Mouse (Mus musculus): ENCODE results near the gene CT030661.1. TPM values are rescaled to one million over a fixed set of nuclear protein-coding genes. Genes with fewer than 3 reads are reported as not detected.
"Not testable (repeated sequence)": the region's sequence is repeated elsewhere in the genome, so short reads cannot be mapped to it uniquely, and the experiment has no call there.

Gene CT030661.1
- 12.4 and 12.5 TPM in 2 replicates for polyA plus RNA-seq (2015; fragmentation: Nextera tagmentation; extraction: Ambion mirVana)

- H3K9me3 ChIP-seq, H3K36me3 ChIP-seq, H3K27me3 ChIP-seq, H3K4me1 ChIP-seq: not testable (repeated sequence)
- Histone ChIP-seq H3K4me3 (peak within 1 kb of the TSS; percentile 64), H3K9ac (peak within 1 kb of the TSS; percentile 74), H3K4me2 (replicated peaks) (peak within 1 kb of the TSS; percentile 62), H3K27ac (peak within 1 kb of the TSS; percentile 58)
- under 1% methylated on average over 20 of the region's 20 CpGs for WGBS
- ATAC-seq (ENCODE audit: low FRiP score, low read depth) = peak; percentile 99
Observed at GRCm38 (mm10) chr17:22314730-22315226, at the start of gene CT030661.1. TSS of gene CT030661.1 (minus strand) at chr17:22314837.

GRCm38 (mm10) chr17:22363895-22364294 is 49.3 kb upstream of the CT030661.1 start:
- Histone ChIP-seq H3K27me3 (no peaks in the 10 kb centered on the region), H3K9me3 (peaks cover 15% of the 10 kb centered on the region), H3K36me3 (peaks cover 20% of the 10 kb centered on the region), H3K4me2 (replicated peaks) (no peak overlapping the region), H3K9ac (no peak overlapping the region), H3K4me3 (no peak overlapping the region), H3K4me1 (peaks cover 15% of the 10 kb centered on the region), H3K27ac (no peak overlapping the region)
- WGBS = 91% methylated on average over 3 of the region's 3 CpGs
- ATAC-seq (ENCODE audit: low FRiP score, low read depth) = no peak

- Histone ChIP-seq H3K9ac (peak within 1 kb of the TSS; percentile 75), H3K4me3 (peak within 1 kb of the TSS; percentile 57), H3K27ac (peak within 1 kb of the TSS; percentile 48; the same call in 1 of the 2 replicates), H3K36me3 (peaks cover 25% of the 10 kb centered on the region), H3K4me1 (peaks cover 15% of the 10 kb centered on the region), H3K4me2 (replicated peaks) (peak within 1 kb of the TSS; percentile 68)
- WGBS = under 1% methylated on average over 31 of the region's 43 CpGs
- ATAC-seq (ENCODE audit: low FRiP score, low read depth) = peak; percentile 98
- not testable (repeated sequence) for H3K27me3 ChIP-seq, H3K9me3 ChIP-seq
Observed at GRCm38 (mm10) chr17:22361101-22361781, 46.6 kb upstream of the CT030661.1 start, which contains the start of the genes Zfp944 and Zfp758. TSS of gene Zfp944 (minus strand) at chr17:22361400. TSS of gene Zfp758 (plus strand) at chr17:22361453.

- no peak overlapping the region; the same call in 1 of the 2 replicates for H3K27ac ChIP-seq
- H3K27me3 ChIP-seq = no peaks in the 10 kb centered on the region
Observed at GRCm38 (mm10) chr17:22360572-22360971, 45.9 kb upstream of the CT030661.1 start.

GRCm38 (mm10) chr17:22352794-22353193 is 38.2 kb upstream of the CT030661.1 start:
- no peak overlapping the region for H3K27ac ChIP-seq

More at GRCm38 (mm10) chr17:22360572-22360971, 45.9 kb upstream of the CT030661.1 start:
- peaks cover 9% of the 10 kb centered on the region; the same call in 1 of the 2 replicates for H3K9me3 ChIP-seq
- peaks cover 15% of the 10 kb centered on the region for H3K4me1 ChIP-seq
- peak overlapping the region; percentile 57 for H3K4me3 ChIP-seq
- peak overlapping the region; percentile 68 for H3K4me2 ChIP-seq (replicated peaks)
- WGBS = 27% methylated on average over 5 of the region's 5 CpGs
- ATAC-seq (ENCODE audit: low FRiP score, low read depth) = no peak
- peaks cover 25% of the 10 kb centered on the region for H3K36me3 ChIP-seq
- peak overlapping the region; percentile 75 for H3K9ac ChIP-seq

GRCm38 (mm10) chr17:22315247-22315646 is 610 bp upstream of the CT030661.1 start:
- H3K9ac ChIP-seq = peak overlapping the region; percentile 74
- 0 out of 2 replicates have a peak overlapping the region, but pooled peaks have one; percentile 58 for H3K27ac ChIP-seq
- H3K4me3 ChIP-seq = peak overlapping the region; percentile 64
- peak overlapping the region; percentile 62 for H3K4me2 ChIP-seq (replicated peaks)
- 16% methylated on average over 2 of the region's 2 CpGs for WGBS
- H3K36me3 ChIP-seq; H3K9me3 ChIP-seq; H3K4me1 ChIP-seq; ATAC-seq (ENCODE audit: low FRiP score, low read depth); H3K27me3 ChIP-seq: not testable (repeated sequence)

More at GRCm38 (mm10) chr17:22352794-22353193, 38.2 kb upstream of the CT030661.1 start:
- no peak overlapping the region for H3K9ac ChIP-seq
- no peak overlapping the region for H3K4me3 ChIP-seq
- H3K36me3 ChIP-seq = peaks cover 18% of the 10 kb centered on the region
- no peaks in the 10 kb centered on the region for H3K9me3 ChIP-seq
- H3K27me3 ChIP-seq = no peaks in the 10 kb centered on the region
- ATAC-seq (ENCODE audit: low FRiP score, low read depth) = no peak
- no peaks in the 10 kb centered on the region for H3K4me1 ChIP-seq
- no peak overlapping the region for H3K4me2 ChIP-seq (replicated peaks)

- Histone ChIP-seq H3K4me2 (replicated peaks) (peak overlapping the region; percentile 62), H3K4me3 (peak overlapping the region; percentile 64), H3K9ac (peak overlapping the region; percentile 74)
- H3K36me3 ChIP-seq, H3K27me3 ChIP-seq, H3K27ac ChIP-seq, H3K4me1 ChIP-seq, H3K9me3 ChIP-seq: not testable (repeated sequence)
- 0% methylated on average over 3 of the region's 3 CpGs for WGBS
- ATAC-seq (ENCODE audit: low FRiP score, low read depth) = peak; percentile 66
Observed at GRCm38 (mm10) chr17:22314219-22314618, 418 bp downstream of the CT030661.1 start.

Other genes with a start within 250 kb of the CT030661.1 start
- gene Zfp947, start 148.6 kb downstream of the CT030661.1 start, polyA plus RNA-seq (2015; fragmentation: Nextera tagmentation; extraction: Ambion mirVana) = 2.8 TPM in 2 replicates
- gene Zfp994, start 89.2 kb downstream of the CT030661.1 start, polyA plus RNA-seq (2015; fragmentation: Nextera tagmentation; extraction: Ambion mirVana) = 2.6 TPM in 2 replicates
- 15.3 and 16.7 TPM in 2 replicates for gene Zfp944, start 46.6 kb upstream of the CT030661.1 start, polyA plus RNA-seq (2015; fragmentation: Nextera tagmentation; extraction: Ambion mirVana)
- gene Zfp758, start 46.6 kb upstream of the CT030661.1 start, polyA plus RNA-seq (2015; fragmentation: Nextera tagmentation; extraction: Ambion mirVana) = 9.0 and 9.2 TPM in 2 replicates
- gene Zfp946, start 109.4 kb upstream of the CT030661.1 start, polyA plus RNA-seq (2015; fragmentation: Nextera tagmentation; extraction: Ambion mirVana) = 19.8 and 20.7 TPM in 2 replicates